Mouse (Mus musculus): Measurements from ENCODE around the gene Bub3.

The Bub3 gene

DNA sequence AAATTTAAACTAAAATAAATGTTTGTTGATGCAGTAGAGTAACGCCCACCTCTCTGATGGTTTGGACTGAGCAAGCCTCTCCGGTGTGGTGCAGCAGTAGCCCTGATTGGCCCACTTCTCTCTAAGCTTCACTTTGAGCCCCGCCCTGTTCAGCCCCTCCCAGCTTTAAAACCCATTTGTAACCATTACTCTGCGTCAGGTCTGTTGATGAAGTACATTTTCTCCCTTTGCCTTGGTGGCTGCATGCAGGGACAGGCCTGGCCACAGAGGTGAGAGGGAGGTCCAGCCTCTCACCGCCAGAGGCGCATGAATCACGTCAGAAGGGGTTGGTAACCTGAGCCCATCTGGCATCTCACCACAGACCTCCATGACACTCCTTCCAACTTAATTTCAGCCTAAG, 49.7 kb downstream of the Bub3 start:
- TF ChIP-seq POU5F1 (IDR thresholded peaks at IDR 0.05; ENCODE audit: borderline replicate concordance, low read length): no peak
- no peaks in the 10 kb centered on the region for H3K36me3 ChIP-seq (ENCODE audit: insufficient read depth, low read length)
- no peak overlapping the region for H3K4me3 ChIP-seq (replicated peaks; ENCODE audit: low read length)
- peaks cover 8% of the 10 kb centered on the region for H3K4me1 ChIP-seq (replicated peaks; ENCODE audit: low read depth, low read length)
- H3K27me3 ChIP-seq (ENCODE audit: insufficient read depth, low read length): no peaks in the 10 kb centered on the region; the same call in 1 of the 2 replicates
- H3K9me3 ChIP-seq (ENCODE audit: low read length): no peaks in the 10 kb centered on the region

Measured in E14TG2a.4 (cell line).